Mouse (Mus musculus): ENCODE data around the gene Snx14. TPM values are rescaled to one million over a fixed set of nuclear protein-coding genes. Genes with fewer than 3 reads are reported as not detected.
A peak's percentile ranks its signal among the peaks of the same experiment; 100 is the strongest.

The Snx14 gene
- total and polyA plus RNA-seq, 3 experiments = 9.2 to 22.8 (median 21.0) TPM

GRCm38 (mm10) chr9:88438237-88438554 is 562 bp downstream of the Snx14 start:
- peak overlapping the region; percentile 87 for H3K4me3 ChIP-seq
- peaks cover 1% of the 10 kb centered on the region; the same call in 1 of the 2 replicates for H3K4me1 ChIP-seq (ENCODE audit: control insufficient read depth, insufficient read depth, low read length)
- peak overlapping the region; percentile 83 for H3K27ac ChIP-seq
- no peak for DNase-seq
- peaks cover 3% of the 10 kb centered on the region for H3K79me2 ChIP-seq (replicated peaks; ENCODE audit: control insufficient read depth, insufficient read depth, low read length)
- TF ChIP-seq CTCF (IDR thresholded peaks at IDR 0.05) = no peak
- TF ChIP-seq EP300 (IDR thresholded peaks at IDR 0.05; ENCODE audit: insufficient read depth, low read depth, low read length) = no peak
- no peak for TF ChIP-seq POLR2A (IDR thresholded peaks at IDR 0.05; ENCODE audit: insufficient read depth, low read depth, low read length)
- intact Hi-C loops (cut with DNase I) = loop anchor here (2.0 kb wide), 3 partner anchors 43 to 111 kb away; partner anchors contain the start of gene Zfp949
- 0 out of 2 replicates have a peak, but pooled peaks cover 1% of the 10 kb centered on the region for H3K36me3 ChIP-seq (ENCODE audit: control insufficient read depth, insufficient read depth, low read length)
- under 1% methylated on average over 15 of the region's 15 CpGs for WGBS
- H3K27me3 ChIP-seq (ENCODE audit: control insufficient read depth, insufficient read depth, low read length) = no peaks in the 10 kb centered on the region
- H3K9ac ChIP-seq (ENCODE audit: low read depth, low read length) = peak overlapping the region; percentile 95

DNA sequence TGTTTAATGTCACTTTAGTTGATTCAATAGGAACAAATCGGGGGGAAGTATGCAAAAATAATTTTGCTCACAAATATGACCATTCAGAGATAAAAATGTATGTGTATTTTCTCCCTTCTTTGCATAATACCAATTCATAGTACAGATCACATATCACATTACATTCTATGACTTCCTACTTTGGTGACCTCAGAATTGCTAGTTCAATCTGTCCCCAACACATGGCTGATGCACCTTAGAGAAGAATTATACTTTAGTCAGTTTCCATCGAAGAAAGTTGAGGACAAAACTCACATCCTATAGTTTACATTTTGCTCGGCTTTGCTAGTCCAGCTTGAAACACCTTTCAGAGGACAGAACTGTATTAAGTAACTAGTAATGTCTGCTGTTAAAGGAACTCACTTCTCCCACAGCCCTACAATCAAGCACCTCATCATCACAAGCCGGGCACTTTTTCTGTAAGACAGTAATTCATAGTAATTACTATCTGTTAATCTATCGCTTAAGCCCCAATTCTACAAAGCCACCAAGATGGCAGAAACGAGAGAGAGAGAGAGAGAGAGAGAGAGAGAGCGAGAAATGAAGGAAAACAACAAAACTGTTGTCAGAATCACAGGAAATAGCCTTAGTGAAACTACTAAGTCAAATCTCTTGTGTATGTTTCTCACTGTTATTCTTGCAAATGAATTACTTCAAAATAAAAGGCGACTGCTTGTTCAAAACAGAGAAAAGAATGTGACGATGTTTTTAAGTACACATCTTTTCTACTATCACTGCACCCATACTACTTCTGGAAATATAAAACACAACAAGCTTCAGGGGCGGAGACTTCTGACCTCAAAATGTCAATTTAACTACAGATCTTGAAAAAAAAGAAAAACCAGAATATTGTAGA is 1.2 kb downstream of the Snx14 start:
- TF ChIP-seq POLR2A (IDR thresholded peaks at IDR 0.05; ENCODE audit: insufficient read depth, low read depth, low read length) = no peak
- no peak for TF ChIP-seq EP300 (IDR thresholded peaks at IDR 0.05; ENCODE audit: insufficient read depth, low read depth, low read length)
- TF ChIP-seq CTCF (IDR thresholded peaks at IDR 0.05) = no peak
- Histone ChIP-seq H3K9ac (ENCODE audit: low read depth, low read length) (0 out of 2 replicates have a peak overlapping the region, but pooled peaks have one; percentile 95), H3K27ac (peak overlapping the region; percentile 83), H3K27me3 (ENCODE audit: control insufficient read depth, insufficient read depth, low read length) (no peaks in the 10 kb centered on the region), H3K36me3 (ENCODE audit: control insufficient read depth, insufficient read depth, low read length) (0 out of 2 replicates have a peak, but pooled peaks cover 1% of the 10 kb centered on the region), H3K4me3 (peak overlapping the region; percentile 87), H3K79me2 (replicated peaks; ENCODE audit: control insufficient read depth, insufficient read depth, low read length) (peaks cover 3% of the 10 kb centered on the region), H3K4me1 (ENCODE audit: control insufficient read depth, insufficient read depth, low read length) (peaks cover 1% of the 10 kb centered on the region; the same call in 1 of the 2 replicates)
- intact Hi-C loops (cut with DNase I) = loop anchor here (2.0 kb wide), 3 partner anchors 43 to 111 kb away; partner anchors contain the start of gene Zfp949
- DNase-seq = no peak
- WGBS = 38% methylated on average over 10 of the region's 10 CpGs

- H3K27me3 ChIP-seq (ENCODE audit: control insufficient read depth, insufficient read depth, low read length) = no peaks in the 10 kb centered on the region
- TF ChIP-seq POLR2A (IDR thresholded peaks at IDR 0.05; ENCODE audit: insufficient read depth, low read depth, low read length) = no peak
- no peak for TF ChIP-seq CTCF (IDR thresholded peaks at IDR 0.05)
- no peak for TF ChIP-seq EP300 (IDR thresholded peaks at IDR 0.05; ENCODE audit: insufficient read depth, low read depth, low read length)
- DNase-seq = no peak
- 65% methylated on average over 2 of the region's 2 CpGs for WGBS
- no peak overlapping the region for H3K9ac ChIP-seq (ENCODE audit: low read depth, low read length)
- H3K27ac ChIP-seq = no peak overlapping the region
- H3K79me2 ChIP-seq (replicated peaks; ENCODE audit: control insufficient read depth, insufficient read depth, low read length) = no peaks in the 10 kb centered on the region; the same call in 1 of the 2 replicates
- no peak overlapping the region for H3K4me3 ChIP-seq
- H3K4me1 ChIP-seq (ENCODE audit: control insufficient read depth, insufficient read depth, low read length) = no peaks in the 10 kb centered on the region
- intact Hi-C loops (cut with DNase I) = no loop called here
- H3K36me3 ChIP-seq (ENCODE audit: control insufficient read depth, insufficient read depth, low read length) = no peaks in the 10 kb centered on the region
These were observed 14.4 kb downstream of the Snx14 start for GRCm38 (mm10) chr9:88424356-88424755.

- Histone ChIP-seq H3K79me2 (replicated peaks; ENCODE audit: control insufficient read depth, insufficient read depth, low read length) (no peaks in the 10 kb centered on the region), H3K4me1 (ENCODE audit: control insufficient read depth, insufficient read depth, low read length) (no peaks in the 10 kb centered on the region), H3K27me3 (ENCODE audit: control insufficient read depth, insufficient read depth, low read length) (no peaks in the 10 kb centered on the region), H3K9ac (ENCODE audit: low read depth, low read length) (no peak overlapping the region), H3K27ac (no peak overlapping the region), H3K36me3 (ENCODE audit: control insufficient read depth, insufficient read depth, low read length) (no peaks in the 10 kb centered on the region), H3K4me3 (no peak overlapping the region)
- intact Hi-C loops (cut with DNase I) = no loop called here
- no peak for DNase-seq
- 99% methylated on average over 4 of the region's 4 CpGs for WGBS
- no peak for TF ChIP-seq POLR2A (IDR thresholded peaks at IDR 0.05; ENCODE audit: insufficient read depth, low read depth, low read length)
- no peak for TF ChIP-seq EP300 (IDR thresholded peaks at IDR 0.05; ENCODE audit: insufficient read depth, low read depth, low read length)
- peak; percentile 35 for TF ChIP-seq CTCF (IDR thresholded peaks at IDR 0.05)
These were observed 16.3 kb downstream of the Snx14 start for GRCm38 (mm10) chr9:88422428-88422827.

GRCm38 (mm10) chr9:88416752-88417151 is 22.0 kb downstream of the Snx14 start:
- WGBS = 63% methylated on average over 1 of the region's 1 CpGs
- intact Hi-C loops (cut with DNase I) = no loop called here

DNA sequence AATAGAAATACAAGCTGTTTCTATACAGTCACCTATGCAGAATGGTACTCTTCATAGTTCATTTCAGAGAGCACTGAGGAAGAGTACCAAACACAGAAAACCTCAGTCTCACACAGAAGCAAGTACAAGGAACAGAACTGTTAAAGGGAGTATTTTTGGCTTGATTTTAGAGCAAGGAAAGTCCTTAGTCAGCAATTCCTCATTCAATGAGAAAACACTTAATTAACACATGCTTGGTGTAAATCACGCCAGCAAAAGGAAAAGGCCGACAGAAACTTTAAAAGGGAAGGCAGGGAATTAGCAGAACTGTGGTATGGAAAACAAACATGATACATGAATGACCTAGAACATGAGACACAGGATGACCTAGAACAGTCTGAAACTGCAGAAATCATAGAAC is 28.8 kb downstream of the Snx14 start:
- TF ChIP-seq CTCF (IDR thresholded peaks at IDR 0.05) = no peak
- no peak overlapping the region for H3K27ac ChIP-seq
- no peaks in the 10 kb centered on the region for H3K79me2 ChIP-seq (replicated peaks; ENCODE audit: control insufficient read depth, insufficient read depth, low read length)
- H3K36me3 ChIP-seq (ENCODE audit: control insufficient read depth, insufficient read depth, low read length) = no peaks in the 10 kb centered on the region
- intact Hi-C loops (cut with DNase I) = loop anchor here (10.0 kb wide), 1 partner anchor 135 kb away; the partner anchor contains the start of gene Zfp949
- no peak for DNase-seq
- no peak overlapping the region for H3K4me3 ChIP-seq
- WGBS = 87% methylated on average over 2 of the region's 2 CpGs
- H3K4me1 ChIP-seq (ENCODE audit: control insufficient read depth, insufficient read depth, low read length) = no peaks in the 10 kb centered on the region
- H3K27me3 ChIP-seq (ENCODE audit: control insufficient read depth, insufficient read depth, low read length) = no peaks in the 10 kb centered on the region
- H3K9ac ChIP-seq (ENCODE audit: low read depth, low read length) = no peak overlapping the region

More at GRCm38 (mm10) chr9:88416752-88417151, 22.0 kb downstream of the Snx14 start:
- Histone ChIP-seq H3K9ac (ENCODE audit: low read depth, low read length) (no peak overlapping the region), H3K4me3 (no peak overlapping the region), H3K79me2 (replicated peaks; ENCODE audit: control insufficient read depth, insufficient read depth, low read length) (no peaks in the 10 kb centered on the region), H3K27ac (no peak overlapping the region), H3K27me3 (ENCODE audit: control insufficient read depth, insufficient read depth, low read length) (no peaks in the 10 kb centered on the region), H3K36me3 (ENCODE audit: control insufficient read depth, insufficient read depth, low read length) (no peaks in the 10 kb centered on the region), H3K4me1 (ENCODE audit: control insufficient read depth, insufficient read depth, low read length) (no peaks in the 10 kb centered on the region)
- no peak for DNase-seq
- TF ChIP-seq POLR2A (IDR thresholded peaks at IDR 0.05; ENCODE audit: insufficient read depth, low read depth, low read length) (no peak), EP300 (IDR thresholded peaks at IDR 0.05; ENCODE audit: insufficient read depth, low read depth, low read length) (no peak)

Measured in heart, adult 2 months (tissue).